Mouse (Mus musculus) liver (tissue): ENCODE data around the gene Ssx2ip.
A peak's percentile ranks its signal among the peaks of the same experiment; 100 is the strongest.

ENCODE experiments used
- DNase-seq: peaks from one replicate; pipeline ENCODE4 v3.0.0-alpha.2; 2020; ENCODE audit warnings: mixed read lengths

Gene Ssx2ip

GRCm38 (mm10) chr3:146405213-146406006 is 968 bp downstream of the Ssx2ip start:
- peak; percentile 81 for DNase-seq

GRCm38 (mm10) chr3:146406007-146406341 is 1.5 kb downstream of the Ssx2ip start:
- DNase-seq: no peak

- no peak for DNase-seq
These were observed 2.8 kb downstream of the Ssx2ip start for GRCm38 (mm10) chr3:146407086-146407721.

- peak; percentile 74 for DNase-seq
These were observed 5.7 kb downstream of the Ssx2ip start for GRCm38 (mm10) chr3:146410114-146410513.

GRCm38 (mm10) chr3:146412008-146412407 is 7.6 kb downstream of the Ssx2ip start:
- no peak for DNase-seq

- no peak for DNase-seq
These were observed 8.0 kb downstream of the Ssx2ip start for GRCm38 (mm10) chr3:146412480-146412879.

GRCm38 (mm10) chr3:146413016-146413415 is 8.6 kb downstream of the Ssx2ip start:
- DNase-seq: no peak

- no peak for DNase-seq
These were observed 9.6 kb downstream of the Ssx2ip start for GRCm38 (mm10) chr3:146413992-146414391.

- no peak for DNase-seq
These were observed 10.1 kb downstream of the Ssx2ip start for GRCm38 (mm10) chr3:146414555-146414954.

GRCm38 (mm10) chr3:146417873-146418272 is 13.4 kb downstream of the Ssx2ip start:
- DNase-seq: no peak

- DNase-seq: no peak
These were observed 14.5 kb downstream of the Ssx2ip start for GRCm38 (mm10) chr3:146418901-146419300.

- DNase-seq: no peak
These were observed 15.1 kb downstream of the Ssx2ip start for GRCm38 (mm10) chr3:146419534-146419933.

- no peak for DNase-seq
These were observed 15.6 kb downstream of the Ssx2ip start for GRCm38 (mm10) chr3:146419992-146420537.

- DNase-seq: no peak
These were observed 17.3 kb downstream of the Ssx2ip start for GRCm38 (mm10) chr3:146421787-146422186.

GRCm38 (mm10) chr3:146423710-146424109 is 19.3 kb downstream of the Ssx2ip start:
- peak; percentile 44 for DNase-seq

- no peak for DNase-seq
These were observed 20.0 kb downstream of the Ssx2ip start for GRCm38 (mm10) chr3:146424306-146424900.

- DNase-seq: no peak
These were observed 21.5 kb downstream of the Ssx2ip start for GRCm38 (mm10) chr3:146425902-146426301.

- DNase-seq: no peak
These were observed 22.0 kb downstream of the Ssx2ip start for GRCm38 (mm10) chr3:146426489-146426888.

GRCm38 (mm10) chr3:146433063-146433462 is 28.6 kb downstream of the Ssx2ip start:
- DNase-seq: peak; percentile 38

GRCm38 (mm10) chr3:146433681-146434350 is 29.4 kb downstream of the Ssx2ip start:
- no peak for DNase-seq

GRCm38 (mm10) chr3:146434686-146435085 is 30.2 kb downstream of the Ssx2ip start:
- DNase-seq: no peak

- DNase-seq: no peak
These were observed 31.1 kb downstream of the Ssx2ip start for GRCm38 (mm10) chr3:146435533-146435932.

GRCm38 (mm10) chr3:146436114-146436513 is 31.7 kb downstream of the Ssx2ip start:
- no peak for DNase-seq
